Mouse (Mus musculus) kidney, postnatal 0 days (tissue): Measurements from ENCODE around the gene Nkain4. TPM values are rescaled to one million over a fixed set of nuclear protein-coding genes. Genes with fewer than 3 reads are reported as not detected.

ENCODE experiments used
- ATAC-seq: fragments of 200-750 bp; cut with Nextera tagmentation; replicated peaks from 2 replicates; pipeline ENCODE4 v1.8.0; 2017; ENCODE audit warnings: low read depth, moderate number of reproducible peaks, moderate TSS enrichment, moderate library complexity; ENCODE audit not compliant: low FRiP score
- DNase-seq: peaks from one replicate; pipeline ENCODE4 v3.0.0-alpha.2; 2016; ENCODE audit warnings: low spot score
- H3K27ac ChIP-seq: fragments of 300-500 bp; sonication (generic); 2 replicates; pipeline ENCODE4 v1.5.1; 2014; ENCODE audit warnings: mild to moderate bottlenecking
- H3K27me3 ChIP-seq: fragments of 300-500 bp; sonication (generic); 2 replicates; pipeline ENCODE4 v1.6.1; 2014; ENCODE audit warnings: low read length, mixed read lengths; ENCODE audit not compliant: insufficient read depth
- H3K36me3 ChIP-seq: fragments of 300-500 bp; sonication (generic); 2 replicates; pipeline ENCODE4 v1.6.1; 2014; ENCODE audit warnings: low read length, mixed read lengths; ENCODE audit not compliant: insufficient read depth
- H3K4me1 ChIP-seq: fragments of 300-500 bp; sonication (generic); replicated peaks from 2 replicates; pipeline ENCODE4 v1.6.1; 2014; ENCODE audit warnings: antibody characterized with exemption, low read length, mixed read lengths; ENCODE audit not compliant: insufficient read depth
- H3K4me2 ChIP-seq: fragments of 300-500 bp; sonication (generic); 2 replicates; pipeline ENCODE4 v1.6.1; 2014; ENCODE audit warnings: mild to moderate bottlenecking, low read length, moderate library complexity, mixed read lengths
- H3K4me3 ChIP-seq: fragments of 300-500 bp; sonication (generic); replicated peaks from 2 replicates; pipeline ENCODE4 v1.5.1; 2014; ENCODE audit warnings: low read depth, low read length
- H3K9ac ChIP-seq: fragments of 300-500 bp; sonication (generic); 2 replicates; pipeline ENCODE4 v1.6.1; 2014; ENCODE audit warnings: low read depth, low read length
- H3K9me3 ChIP-seq: fragments of 300-500 bp; sonication (generic); replicated peaks from 2 replicates; pipeline ENCODE4 v1.6.1; 2016; ENCODE audit warnings: low read length, inconsistent platforms, mixed read lengths
- CTCF ChIP-seq: IDR thresholded peaks from 2 replicates; pipeline ENCODE4 v1.5.1; 2016; ENCODE audit warnings: antibody characterized with exemption, low read depth, mild to moderate bottlenecking, moderate library complexity
- WGBS: fragments of 180-500 bp; shearing (Covaris S2); extraction: QIAGEN DNeasy Blood & Tissue Kit; methylation state at CpG from one replicate; pipeline ENCODE4 v1.1.7; 2014; 5-methylcytosine and 5-hydroxymethylcytosine counted together
- polyA plus RNA-seq: library from polyadenylated mRNA; unstranded; fragments of >200 nt; fragmentation: Nextera tagmentation; extraction: Ambion mirVana; gene quantifications from 2 replicates; pipeline ENCODE4 v1.2.1, GENCODE M21; 2015

The Nkain4 gene
- polyA plus RNA-seq, 1 experiment from 2014 or later: 24.1 TPM

- H3K27ac ChIP-seq: no peak overlapping the region
- peaks cover 58% of the 10 kb centered on the region for H3K36me3 ChIP-seq
- no peaks in the 10 kb centered on the region for H3K9me3 ChIP-seq
- no peaks in the 10 kb centered on the region for H3K4me1 ChIP-seq
- TF ChIP-seq CTCF: no peak
- no peak for ATAC-seq
- H3K27me3 ChIP-seq: no peaks in the 10 kb centered on the region
- 93% methylated on average over 12 of the region's 12 CpGs for WGBS
- no peak for DNase-seq
- H3K4me3 ChIP-seq: no peak overlapping the region
- H3K4me2 ChIP-seq: no peak overlapping the region
- no peak overlapping the region for H3K9ac ChIP-seq
Observed at GRCm38 (mm10) chr2:180910928-180911327, 43.6 kb downstream of the Nkain4 start.

GRCm38 (mm10) chr2:180905556-180906221, 48.8 kb downstream of the Nkain4 start:
- Histone ChIP-seq H3K4me3 (no peak overlapping the region), H3K9me3 (no peaks in the 10 kb centered on the region), H3K27ac (no peak overlapping the region), H3K27me3 (no peaks in the 10 kb centered on the region), H3K9ac (no peak overlapping the region), H3K4me2 (no peak overlapping the region), H3K36me3 (peaks cover 20% of the 10 kb centered on the region), H3K4me1 (no peaks in the 10 kb centered on the region)
- DNase-seq: no peak
- WGBS: 56% methylated on average over 5 of the region's 5 CpGs
- no peak for ATAC-seq
- no peak for TF ChIP-seq CTCF

GRCm38 (mm10) chr2:180904435-180905208, 49.9 kb downstream of the Nkain4 start:
- WGBS: 92% methylated on average over 18 of the region's 18 CpGs
- Histone ChIP-seq H3K36me3 (peaks cover 12% of the 10 kb centered on the region), H3K4me3 (no peak overlapping the region), H3K9me3 (no peaks in the 10 kb centered on the region), H3K27me3 (no peaks in the 10 kb centered on the region), H3K4me1 (no peaks in the 10 kb centered on the region), H3K9ac (no peak overlapping the region), H3K27ac (no peak overlapping the region), H3K4me2 (no peak overlapping the region)
- no peak for DNase-seq
- ATAC-seq: no peak
- TF ChIP-seq CTCF: no peak

- Histone ChIP-seq H3K4me2 (no peak overlapping the region), H3K9ac (no peak overlapping the region), H3K36me3 (peaks cover 2% of the 10 kb centered on the region), H3K4me1 (no peaks in the 10 kb centered on the region), H3K9me3 (no peaks in the 10 kb centered on the region), H3K4me3 (no peak overlapping the region), H3K27ac (no peak overlapping the region), H3K27me3 (no peaks in the 10 kb centered on the region)
- TF ChIP-seq CTCF: peak; percentile 70
- WGBS: 45% methylated on average over 2 of the region's 2 CpGs
- no peak for ATAC-seq
- DNase-seq: peak; percentile 55
Observed at GRCm38 (mm10) chr2:180902086-180902485, 52.4 kb downstream of the Nkain4 start.

GRCm38 (mm10) chr2:180897857-180898256, 56.6 kb downstream of the Nkain4 start:
- 78% methylated on average over 6 of the region's 6 CpGs for WGBS
- DNase-seq: no peak
- no peak overlapping the region for H3K27ac ChIP-seq
- H3K4me2 ChIP-seq: no peak overlapping the region
- ATAC-seq: no peak
- peaks cover 28% of the 10 kb centered on the region for H3K27me3 ChIP-seq
- no peaks in the 10 kb centered on the region for H3K9me3 ChIP-seq
- H3K4me1 ChIP-seq: peaks cover 14% of the 10 kb centered on the region
- no peak overlapping the region for H3K9ac ChIP-seq
- H3K4me3 ChIP-seq: no peak overlapping the region
- no peak for TF ChIP-seq CTCF
- H3K36me3 ChIP-seq: no peaks in the 10 kb centered on the region

GRCm38 (mm10) chr2:180896819-180897625, 57.5 kb downstream of the Nkain4 start:
- H3K27ac ChIP-seq: no peak overlapping the region
- DNase-seq: no peak
- H3K9ac ChIP-seq: no peak overlapping the region
- no peak for TF ChIP-seq CTCF
- no peak for ATAC-seq
- no peak overlapping the region for H3K4me3 ChIP-seq
- no peaks in the 10 kb centered on the region for H3K36me3 ChIP-seq
- H3K27me3 ChIP-seq: peaks cover 36% of the 10 kb centered on the region
- no peaks in the 10 kb centered on the region for H3K9me3 ChIP-seq
- 65% methylated on average over 15 of the region's 15 CpGs for WGBS
- no peak overlapping the region for H3K4me2 ChIP-seq
- peaks cover 16% of the 10 kb centered on the region for H3K4me1 ChIP-seq
